Mouse (Mus musculus) lung, postnatal 0 days (tissue): ENCODE results near the gene Agtr1a.

Experiments
- CTCF ChIP-seq: IDR thresholded peaks from 2 replicates; pipeline ENCODE4 v1.5.1; 2016; ENCODE audit warnings: antibody characterized with exemption, mild to moderate bottlenecking
- EP300 ChIP-seq: IDR thresholded peaks from 2 replicates; pipeline ENCODE4 v1.6.1; 2016; ENCODE audit warnings: antibody characterized with exemption, mild to moderate bottlenecking, control low read depth

DNA sequence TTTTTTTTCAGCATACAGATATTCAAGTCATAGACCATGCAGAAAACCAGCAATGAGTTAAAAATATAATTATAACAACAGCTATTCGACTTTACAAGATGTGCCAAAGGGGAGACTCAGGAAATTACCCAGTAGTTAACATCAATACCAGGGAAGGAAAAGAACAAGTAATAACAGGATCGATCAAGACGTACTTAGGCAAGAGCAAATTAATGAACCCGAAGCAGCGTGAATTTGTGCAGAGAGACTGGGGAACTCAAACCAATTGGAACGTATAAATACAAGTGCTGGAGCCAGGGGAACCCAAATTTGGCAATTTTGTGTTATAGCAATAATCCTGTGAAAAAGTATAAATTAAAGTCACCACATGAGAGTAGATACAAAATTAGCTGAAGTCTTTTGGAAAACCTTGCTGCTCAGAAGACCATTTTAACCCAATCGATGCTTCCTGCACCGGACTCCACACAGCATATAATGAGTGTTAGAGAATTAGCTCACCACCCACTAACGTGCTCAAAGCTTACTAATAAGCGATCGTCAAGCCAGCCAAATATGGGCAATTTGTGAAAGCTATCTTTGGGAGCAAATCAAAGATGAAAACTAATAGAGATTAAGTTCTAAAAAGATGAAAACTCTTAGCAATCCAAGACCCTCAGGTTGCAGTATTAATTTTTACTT is 11.4 kb upstream of the Agtr1a start:
- TF ChIP-seq CTCF = no peak
- TF ChIP-seq EP300 = no peak
